Mouse (Mus musculus) hematopoietic multipotent progenitor cell, adult 10-12 weeks (in vitro differentiated cells): Measurements from ENCODE around the gene Fam221b. TPM values are rescaled to one million over a fixed set of nuclear protein-coding genes. Genes with fewer than 3 reads are reported as not detected.

Source experiments
- polyA plus RNA-seq: library from polyadenylated mRNA; stranded (reverse); fragments of >175 nt; gene quantifications from 2 replicates; pipeline ENCODE4 v1.2.3, GENCODE M21; 2012; ENCODE audit warnings: low replicate concordance

Gene Fam221b
- 0.04 and 0.05 TPM in 2 replicates for polyA plus RNA-seq

GRCm38 (mm10) chr4:43668782-43669427 is at the start of gene Fam221b, which contains the start of gene Tmem8b:
Gene Fam221b, minus strand, starts transcription at chr4:43669145.
Gene Tmem8b, plus strand, starts transcription at chr4:43668971.

GRCm38 (mm10) chr4:43709869-43710268 is 40.9 kb upstream of the Fam221b start, which contains the start of gene Olfr71:
Gene Olfr71, minus strand, starts transcription at chr4:43710255.

DNA sequence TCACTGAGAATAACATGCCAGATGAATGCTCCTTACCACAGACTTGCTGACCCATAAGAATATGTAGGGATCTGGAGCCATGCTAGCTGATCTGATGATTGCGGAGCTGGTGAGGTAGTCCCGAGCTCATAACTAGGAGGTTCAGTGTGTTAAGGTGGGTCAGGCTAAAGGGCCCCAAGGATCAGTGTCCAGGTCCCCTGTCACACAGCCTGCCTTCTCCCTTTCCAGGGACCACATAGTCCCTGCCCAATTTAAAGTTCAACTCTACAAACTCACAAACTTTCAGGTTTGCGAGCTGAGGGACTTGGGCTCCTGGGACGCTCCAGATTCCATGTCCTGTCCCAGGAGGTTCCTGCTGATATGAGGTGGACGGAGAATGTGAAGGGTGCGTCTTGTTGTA is 31.8 kb upstream of the Fam221b start, which contains the start of gene Olfr70:
Gene Olfr70 (minus strand): TSS at position 101 of the 400 bp plus-strand sequence.

DNA sequence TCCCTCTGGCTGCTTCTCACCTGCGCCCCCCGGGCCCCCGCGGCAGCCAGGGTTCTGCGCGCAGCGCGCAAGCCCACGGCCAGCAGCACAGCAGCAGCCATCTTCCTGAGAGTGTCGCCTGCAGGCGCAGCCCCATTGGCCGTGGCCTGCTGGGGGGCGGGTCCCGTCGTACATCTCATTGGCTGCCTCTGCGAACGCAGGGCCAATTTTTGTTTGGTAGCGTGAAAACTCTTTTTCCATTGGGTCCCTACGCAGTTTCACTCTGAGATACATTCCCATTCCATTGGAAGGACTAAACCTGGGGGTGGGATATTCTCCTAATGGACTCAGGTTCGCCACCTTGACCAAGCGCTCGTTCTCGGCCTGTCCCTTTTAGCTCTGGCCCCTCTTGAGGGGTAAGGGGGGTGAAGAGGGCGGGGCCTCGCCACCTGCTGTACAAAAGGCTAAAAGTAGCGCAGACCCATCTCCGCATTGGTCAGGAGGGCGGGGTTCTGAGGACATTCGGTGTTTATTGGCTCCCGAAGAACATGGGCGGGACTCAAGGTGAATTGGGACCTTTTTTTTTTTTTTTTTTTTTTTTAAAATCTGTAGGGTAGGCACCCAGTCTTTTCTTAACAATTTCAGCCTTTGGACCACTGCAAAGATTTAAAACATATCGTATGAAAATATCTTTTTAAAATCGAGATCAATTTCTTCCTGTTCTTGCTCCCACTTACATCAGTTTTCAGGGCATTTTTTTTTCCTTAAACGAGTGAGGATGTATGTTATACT is 12.4 kb downstream of the Fam221b start, which contains the start of gene Hint2:
Gene Hint2 (minus strand): TSS at position 128 of the 771 bp plus-strand sequence.

DNA sequence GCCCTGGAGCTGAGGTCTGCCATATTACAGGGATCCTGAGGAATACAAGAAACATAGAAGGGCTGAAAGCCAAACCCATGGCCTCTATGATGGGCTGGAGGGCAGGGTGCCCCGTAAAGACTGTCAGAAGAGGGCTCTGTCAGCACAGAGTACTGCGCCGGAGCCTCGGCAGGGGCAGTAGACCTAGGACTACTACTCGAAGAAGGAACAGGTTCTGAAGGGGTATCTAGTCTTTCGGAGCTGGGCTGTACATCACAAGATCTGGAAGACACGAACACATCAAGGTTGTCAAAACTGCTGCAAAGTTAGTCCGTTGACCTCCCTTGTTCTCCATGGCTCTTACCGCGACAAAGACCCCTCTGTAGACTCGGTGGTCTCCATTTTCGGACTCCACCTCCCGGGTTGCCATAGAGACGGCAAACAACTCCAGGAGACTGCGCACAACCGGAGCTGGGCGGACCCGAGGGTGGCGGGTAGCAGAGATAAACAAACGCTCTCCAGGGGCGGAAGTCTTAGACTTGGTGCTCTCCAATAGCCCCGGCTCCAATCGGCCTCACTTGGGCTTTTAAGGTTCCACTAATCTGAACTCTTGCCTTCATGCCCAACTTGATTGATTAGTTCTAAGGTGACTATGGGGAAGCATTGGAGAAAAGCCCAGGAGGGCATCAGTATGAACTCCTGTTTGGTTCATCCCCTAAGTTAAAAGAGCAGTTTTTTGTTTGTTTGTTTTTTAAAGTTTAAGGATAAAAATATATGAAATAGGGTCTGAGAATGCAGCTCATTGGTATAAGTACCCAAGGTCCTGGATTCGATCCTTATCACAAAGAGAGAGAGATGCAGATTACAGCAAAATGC is 15.6 kb downstream of the Fam221b start, which contains the start of gene Spag8:
Gene Spag8 (minus strand): TSS at position 434 of the 855 bp plus-strand sequence.

GRCm38 (mm10) chr4:43631046-43631955 is 37.6 kb downstream of the Fam221b start, which contains the start of gene Npr2:
Gene Npr2, plus strand, starts transcription at chr4:43631935.

Other genes with a start within 250 kb of the Fam221b start
- not detected in 2 replicates for gene Fam166b, start 240.0 kb downstream of the Fam221b start, polyA plus RNA-seq
- gene Tesk1, start 227.2 kb downstream of the Fam221b start, polyA plus RNA-seq, result 138 and 197 TPM in 2 replicates
- gene Cd72, start 214.5 kb downstream of the Fam221b start, polyA plus RNA-seq, result 75.3 and 370 TPM in 2 replicates
- gene Sit1, start 185.4 kb downstream of the Fam221b start, polyA plus RNA-seq, result 28.2 and 68.1 TPM in 2 replicates
- gene Ccdc107, start 176.2 kb downstream of the Fam221b start, polyA plus RNA-seq, result 85.7 and 181 TPM in 2 replicates
- gene Arhgef39, start 169.4 kb downstream of the Fam221b start, polyA plus RNA-seq, result 1.9 and 5.7 TPM in 2 replicates
- 0.90 TPM in 1 of 2 replicates, not detected in the other for gene Car9, start 162.2 kb downstream of the Fam221b start, polyA plus RNA-seq
- 1.2 and 1.9 TPM in 2 replicates for gene Tpm2, start 145.4 kb downstream of the Fam221b start, polyA plus RNA-seq
- 4.0 and 5.4 TPM in 2 replicates for gene Creb3, start 106.8 kb downstream of the Fam221b start, polyA plus RNA-seq
- gene Tln1, start 106.5 kb downstream of the Fam221b start, polyA plus RNA-seq, result 255 and 288 TPM in 2 replicates
- gene Rgp1, start 90.4 kb downstream of the Fam221b start, polyA plus RNA-seq, result 21.3 and 132 TPM in 2 replicates
- 19.2 and 22.4 TPM in 2 replicates for gene Gba2, start 90.3 kb downstream of the Fam221b start, polyA plus RNA-seq
- 0.22 TPM in 1 of 2 replicates, not detected in the other for gene Msmp, start 84.7 kb downstream of the Fam221b start, polyA plus RNA-seq
- gene Npr2, start 37.2 kb downstream of the Fam221b start, polyA plus RNA-seq, result 0.38 and 0.63 TPM in 2 replicates
- gene Spag8, start 15.6 kb downstream of the Fam221b start, polyA plus RNA-seq, result 0.47 TPM in 1 of 2 replicates, not detected in the other
- gene Hint2, start 12.7 kb downstream of the Fam221b start, polyA plus RNA-seq, result 27.8 and 37.0 TPM in 2 replicates
- gene Tmem8b, start 174 bp downstream of the Fam221b start, polyA plus RNA-seq, result 4.0 and 9.5 TPM in 2 replicates
- gene Olfr70, start 31.7 kb upstream of the Fam221b start, polyA plus RNA-seq, result not detected in 2 replicates
- gene Olfr71, start 41.1 kb upstream of the Fam221b start, polyA plus RNA-seq, result not detected in 2 replicates
- not detected in 2 replicates for gene Hrct1, start 58.0 kb upstream of the Fam221b start, polyA plus RNA-seq
- gene Spaar, start 60.9 kb upstream of the Fam221b start, polyA plus RNA-seq, result not detected in 2 replicates
- not detected in 2 replicates for gene Olfr159, start 101.9 kb upstream of the Fam221b start, polyA plus RNA-seq
- not detected in 2 replicates for gene Olfr156, start 154.8 kb upstream of the Fam221b start, polyA plus RNA-seq
- gene Olfr157, start 171.1 kb upstream of the Fam221b start, polyA plus RNA-seq, result not detected in 2 replicates
- not detected in 2 replicates for gene Olfr155, start 182.4 kb upstream of the Fam221b start, polyA plus RNA-seq
- 0.17 and 0.44 TPM in 2 replicates for gene Reck, start 206.4 kb upstream of the Fam221b start, polyA plus RNA-seq